ENCODE assay signal across 15 mouse cellular contexts in the genomic region with DNA sequence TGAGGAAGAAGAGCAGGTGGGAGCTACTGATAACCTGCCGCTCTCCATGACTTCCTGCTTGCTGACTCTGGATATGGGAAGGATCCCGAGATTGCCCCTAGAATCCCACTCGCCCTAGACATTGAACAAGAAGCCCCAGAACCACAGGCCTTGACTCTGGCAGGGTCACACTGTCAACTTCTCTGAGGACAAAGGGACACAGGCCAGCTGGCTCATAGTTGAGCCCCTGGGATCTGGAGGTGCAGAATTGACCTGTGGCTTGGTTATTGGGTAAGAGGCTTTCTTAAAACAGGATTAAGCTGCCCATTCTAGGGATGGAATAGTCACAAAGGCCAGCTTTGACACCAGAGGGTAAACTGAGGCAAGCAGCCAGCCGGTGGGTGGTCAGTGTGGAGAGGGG.
"Had no signal": no experiment of that assay in that cellular context is flagged by ENCODE, and none has a peak within 500 bp of the region (broad histone marks: within the 10 kb centered on the region; RNA-seq: fewer than 3 reads in every experiment).

No protein-coding gene starts in this region.

- DNase-seq: heart, postnatal 14 days; heart, postnatal 36 days; heart, postnatal 4 days; kidney, adult 11 months; kidney, adult 18-20 months; kidney, adult 2 months; kidney, adult 8-10 months; kidney, adult 9 months; kidney, postnatal 10 days; kidney, postnatal 14 days; kidney, postnatal 25 days; kidney, postnatal 36 days; kidney, postnatal 4 days; layer of hippocampus, adult 9-11 months; layer of hippocampus, postnatal 36 days had no signal
